Mouse (Mus musculus) bone marrow, adult 2 months (tissue): Measurements from ENCODE around the gene Cmklr1. TPM values are rescaled to one million over a fixed set of nuclear protein-coding genes. Genes with fewer than 3 reads are reported as not detected.

Experiments used
- H3K27ac ChIP-seq: fragments of 200-500 bp; 2 replicates; pipeline ENCODE4 v1.5.1; 2012; ENCODE audit warnings: low read depth, mild to moderate bottlenecking, control low read depth, inconsistent platforms, low read length; ENCODE audit not compliant: control insufficient read depth, poor library complexity, insufficient read depth
- H3K4me1 ChIP-seq: fragments of 200-500 bp; 2 replicates; pipeline ENCODE4 v1.6.1; 2011; ENCODE audit warnings: low read length; ENCODE audit not compliant: control insufficient read depth, insufficient read depth
- H3K4me3 ChIP-seq: fragments of 200-500 bp; replicated peaks from 2 replicates; pipeline ENCODE3; 2011; ENCODE audit warnings: mild to moderate bottlenecking, low read depth, low read length, control low read depth; ENCODE audit not compliant: control insufficient read depth
- CTCF ChIP-seq: fragments of 200-500 bp; IDR thresholded peaks from 2 replicates; pipeline ENCODE4 v1.5.1; 2011; ENCODE audit warnings: low read length, control low read depth; ENCODE audit not compliant: control insufficient read depth, insufficient read depth
- POLR2A ChIP-seq: fragments of 200-500 bp; IDR thresholded peaks from 2 replicates; pipeline ENCODE4 v1.6.1; 2011; ENCODE audit warnings: low read depth, mild to moderate bottlenecking, control low read depth, low read length, borderline replicate concordance; ENCODE audit not compliant: control insufficient read depth
- WGBS: fragments of 180-500 bp; shearing (Covaris S2); methylation state at CpG from one replicate; pipeline ENCODE4 v1.1.7; 2018; 5-methylcytosine and 5-hydroxymethylcytosine counted together
- polyA plus RNA-seq: library from polyadenylated mRNA; stranded (reverse); fragments of >200 nt; gene quantifications from 2 replicates; pipeline ENCODE4 v1.2.4, GENCODE M21; 2011; ENCODE audit warnings: low replicate concordance; ENCODE audit not compliant: missing spikeins, insufficient read depth, insufficient read length

Cmklr1 gene
- polyA plus RNA-seq, 1 experiment = 2.6 TPM

- Histone ChIP-seq H3K4me1 (no peaks in the 10 kb centered on the region), H3K27ac (no peak overlapping the region), H3K4me3 (no peak overlapping the region)
- TF ChIP-seq POLR2A (no peak), CTCF (no peak)
- WGBS = 67% methylated on average over 6 of the region's 6 CpGs
These were observed 39.7 kb downstream of the Cmklr1 start for GRCm38 (mm10) chr5:113610490-113610889.

GRCm38 (mm10) chr5:113609891-113610290, 40.3 kb downstream of the Cmklr1 start:
- no peak overlapping the region for H3K27ac ChIP-seq
- TF ChIP-seq POLR2A = no peak
- TF ChIP-seq CTCF = no peak
- H3K4me1 ChIP-seq = no peaks in the 10 kb centered on the region
- WGBS = 70% methylated on average over 5 of the region's 5 CpGs
- no peak overlapping the region for H3K4me3 ChIP-seq

GRCm38 (mm10) chr5:113608511-113608910, 41.7 kb downstream of the Cmklr1 start:
- no peak overlapping the region for H3K4me3 ChIP-seq
- no peak overlapping the region for H3K27ac ChIP-seq
- no peaks in the 10 kb centered on the region for H3K4me1 ChIP-seq
- TF ChIP-seq CTCF (no peak), POLR2A (no peak)
- 49% methylated on average over 8 of the region's 8 CpGs for WGBS

GRCm38 (mm10) chr5:113607941-113608431, 42.2 kb downstream of the Cmklr1 start:
- TF ChIP-seq POLR2A (no peak), CTCF (no peak)
- no peak overlapping the region for H3K27ac ChIP-seq
- no peak overlapping the region for H3K4me3 ChIP-seq
- WGBS = 22% methylated on average over 13 of the region's 13 CpGs
- no peaks in the 10 kb centered on the region for H3K4me1 ChIP-seq

GRCm38 (mm10) chr5:113606961-113607785, 43.1 kb downstream of the Cmklr1 start:
- H3K4me1 ChIP-seq = no peaks in the 10 kb centered on the region
- TF ChIP-seq CTCF (no peak), POLR2A (no peak)
- H3K4me3 ChIP-seq = no peak overlapping the region
- no peak overlapping the region for H3K27ac ChIP-seq
- WGBS = 48% methylated on average over 8 of the region's 8 CpGs

GRCm38 (mm10) chr5:113606121-113606520, 44.1 kb downstream of the Cmklr1 start:
- WGBS = 66% methylated on average over 3 of the region's 3 CpGs
- Histone ChIP-seq H3K4me1 (no peaks in the 10 kb centered on the region), H3K4me3 (no peak overlapping the region), H3K27ac (no peak overlapping the region)
- TF ChIP-seq POLR2A (no peak), CTCF (no peak)

GRCm38 (mm10) chr5:113604758-113605157, 45.5 kb downstream of the Cmklr1 start:
- TF ChIP-seq POLR2A (no peak), CTCF (no peak)
- 74% methylated on average over 4 of the region's 4 CpGs for WGBS
- Histone ChIP-seq H3K4me1 (no peaks in the 10 kb centered on the region), H3K4me3 (no peak overlapping the region), H3K27ac (no peak overlapping the region)

GRCm38 (mm10) chr5:113603471-113603870, 46.8 kb downstream of the Cmklr1 start:
- H3K4me1 ChIP-seq = no peaks in the 10 kb centered on the region
- H3K27ac ChIP-seq = no peak overlapping the region
- no peak overlapping the region for H3K4me3 ChIP-seq
- TF ChIP-seq CTCF (no peak), POLR2A (no peak)
- WGBS = 82% methylated on average over 9 of the region's 9 CpGs
